Mouse (Mus musculus) midbrain, embryonic 12.5 days (tissue): Measurements from ENCODE around the gene Dek. TPM values are rescaled to one million over a fixed set of nuclear protein-coding genes. Genes with fewer than 3 reads are reported as not detected.

Experiments used
- ATAC-seq: fragments of 200-750 bp; cut with Nextera tagmentation; 2 replicates; pipeline ENCODE4 v1.8.0; 2017; ENCODE audit warnings: low read depth, moderate TSS enrichment, moderate library complexity; ENCODE audit not compliant: low FRiP score
- H3K27ac ChIP-seq: fragments of 300-500 bp; sonication (generic); replicated peaks from 2 replicates; pipeline ENCODE4 v1.5.1; 2016; ENCODE audit warnings: mild to moderate bottlenecking
- H3K27me3 ChIP-seq: fragments of 300-500 bp; sonication (generic); 2 replicates; pipeline ENCODE4 v1.6.1; 2016; ENCODE audit warnings: mild to moderate bottlenecking
- H3K36me3 ChIP-seq: fragments of 300-500 bp; sonication (generic); 2 replicates; pipeline ENCODE4 v1.6.1; 2016
- H3K4me1 ChIP-seq: fragments of 300-500 bp; sonication (generic); 2 replicates; pipeline ENCODE4 v1.6.1; 2016
- H3K4me2 ChIP-seq: fragments of 300-500 bp; sonication (generic); replicated peaks from 2 replicates; pipeline ENCODE4 v1.6.1; 2016; ENCODE audit warnings: mild to moderate bottlenecking, moderate library complexity
- H3K4me3 ChIP-seq: fragments of 300-500 bp; sonication (generic); 2 replicates; pipeline ENCODE4 v1.5.1; 2016; ENCODE audit warnings: mild to moderate bottlenecking
- H3K9ac ChIP-seq: fragments of 300-500 bp; sonication (generic); replicated peaks from 2 replicates; pipeline ENCODE4 v1.6.1; 2016; ENCODE audit warnings: mild to moderate bottlenecking, moderate library complexity
- H3K9me3 ChIP-seq: fragments of 300-500 bp; sonication (generic); 2 replicates; pipeline ENCODE4 v1.6.1; 2016; ENCODE audit warnings: mild to moderate bottlenecking
- WGBS: fragments of 180-500 bp; shearing (Covaris S2); methylation state at CpG from one replicate; pipeline ENCODE4 v1.1.7; 2016; 5-methylcytosine and 5-hydroxymethylcytosine counted together
- polyA plus RNA-seq: library from polyadenylated mRNA; unstranded; fragments of >200 nt; fragmentation: Nextera tagmentation; extraction: Ambion mirVana; gene quantifications from 2 replicates; pipeline ENCODE4 v1.2.1, GENCODE M21; 2016

The Dek gene
- polyA plus RNA-seq, 1 experiment from 2014 or later = 314 TPM

GRCm38 (mm10) chr13:47044617-47044947, 61.4 kb downstream of the Dek start, which contains the start of gene Tpmt:
Tpmt (minus strand) TSS chr13:47044737.
- Histone ChIP-seq H3K4me1 (peaks cover 14% of the 10 kb centered on the region), H3K4me2 (peak within 1 kb of the TSS; percentile 93), H3K27ac (peak within 1 kb of the TSS; percentile 75), H3K27me3 (no peaks in the 10 kb centered on the region), H3K4me3 (peak within 1 kb of the TSS; percentile 77), H3K9ac (peak within 1 kb of the TSS; percentile 80), H3K9me3 (no peaks in the 10 kb centered on the region), H3K36me3 (peaks cover 12% of the 10 kb centered on the region)
- 15% methylated on average over 10 of the region's 10 CpGs for WGBS
- ATAC-seq = no peak

GRCm38 (mm10) chr13:47043833-47044616, 62.0 kb downstream of the Dek start:
- peak overlapping the region; percentile 77 for H3K4me3 ChIP-seq
- H3K4me2 ChIP-seq = peak overlapping the region; percentile 93
- no peaks in the 10 kb centered on the region for H3K27me3 ChIP-seq
- H3K27ac ChIP-seq = peak overlapping the region; percentile 75
- H3K9me3 ChIP-seq = no peaks in the 10 kb centered on the region
- peak; percentile 32 for ATAC-seq
- H3K36me3 ChIP-seq = peaks cover 8% of the 10 kb centered on the region
- peaks cover 14% of the 10 kb centered on the region for H3K4me1 ChIP-seq
- 2% methylated on average over 45 of the region's 45 CpGs for WGBS
- H3K9ac ChIP-seq = peak overlapping the region; percentile 80

GRCm38 (mm10) chr13:47043030-47043680, 62.8 kb downstream of the Dek start, which contains the start of gene Kdm1b:
Kdm1b (plus strand) TSS chr13:47043499.
- under 1% methylated on average over 48 of the region's 48 CpGs for WGBS
- Histone ChIP-seq H3K9me3 (no peaks in the 10 kb centered on the region), H3K4me2 (peak within 1 kb of the TSS; percentile 93), H3K27me3 (no peaks in the 10 kb centered on the region), H3K4me1 (peaks cover 14% of the 10 kb centered on the region), H3K9ac (peak within 1 kb of the TSS; percentile 80), H3K27ac (peak within 1 kb of the TSS; percentile 75), H3K4me3 (peak within 1 kb of the TSS; percentile 77), H3K36me3 (peaks cover 3% of the 10 kb centered on the region; the same call in 1 of the 2 replicates)
- ATAC-seq = peak; percentile 96

- ATAC-seq = no peak
- H3K27ac ChIP-seq = peak overlapping the region; percentile 22; the same call in 1 of the 2 replicates
- 52% methylated on average over 8 of the region's 8 CpGs for WGBS
These were observed 63.9 kb downstream of the Dek start for GRCm38 (mm10) chr13:47042024-47042633.

GRCm38 (mm10) chr13:47040061-47040460, 65.9 kb downstream of the Dek start:
- 93% methylated on average over 5 of the region's 5 CpGs for WGBS

More at GRCm38 (mm10) chr13:47042024-47042633, 63.9 kb downstream of the Dek start:
- Histone ChIP-seq H3K9me3 (no peaks in the 10 kb centered on the region), H3K27me3 (no peaks in the 10 kb centered on the region), H3K4me2 (peak overlapping the region; percentile 93), H3K4me1 (peaks cover 14% of the 10 kb centered on the region), H3K36me3 (peaks cover 3% of the 10 kb centered on the region; the same call in 1 of the 2 replicates), H3K9ac (peak overlapping the region; percentile 7; the same call in 1 of the 2 replicates), H3K4me3 (peak overlapping the region; percentile 77)

GRCm38 (mm10) chr13:47037946-47038345, 68.1 kb downstream of the Dek start:
- Histone ChIP-seq H3K36me3 (peaks cover 8% of the 10 kb centered on the region), H3K4me3 (no peak overlapping the region), H3K9ac (no peak overlapping the region), H3K27ac (no peak overlapping the region), H3K4me2 (no peak overlapping the region), H3K27me3 (no peaks in the 10 kb centered on the region), H3K9me3 (no peaks in the 10 kb centered on the region), H3K4me1 (peaks cover 4% of the 10 kb centered on the region; the same call in 1 of the 2 replicates)
- ATAC-seq = no peak
- 81% methylated on average over 6 of the region's 6 CpGs for WGBS

More at GRCm38 (mm10) chr13:47040061-47040460, 65.9 kb downstream of the Dek start:
- no peak for ATAC-seq
- H3K4me2 ChIP-seq = no peak overlapping the region
- no peaks in the 10 kb centered on the region for H3K27me3 ChIP-seq
- no peaks in the 10 kb centered on the region for H3K9me3 ChIP-seq
- peaks cover 14% of the 10 kb centered on the region for H3K4me1 ChIP-seq
- H3K36me3 ChIP-seq = peaks cover 3% of the 10 kb centered on the region; the same call in 1 of the 2 replicates
- no peak overlapping the region for H3K27ac ChIP-seq
- no peak overlapping the region for H3K4me3 ChIP-seq
- H3K9ac ChIP-seq = no peak overlapping the region

Other genes with a start within 250 kb of the Dek start
- gene Kif13a, start 176.3 kb downstream of the Dek start, polyA plus RNA-seq = 22.0 and 24.3 TPM in 2 replicates
- 7.0 and 7.5 TPM in 2 replicates for gene Nhlrc1, start 91.4 kb downstream of the Dek start, polyA plus RNA-seq
- 22.0 TPM in 2 replicates for gene Kdm1b, start 62.7 kb downstream of the Dek start, polyA plus RNA-seq
- gene Tpmt, start 61.5 kb downstream of the Dek start, polyA plus RNA-seq = 35.5 and 37.1 TPM in 2 replicates
- 0.37 and 0.84 TPM in 2 replicates for gene Rnf144b, start 16.5 kb upstream of the Dek start, polyA plus RNA-seq